Mouse (Mus musculus) 416B (cell line): ENCODE measurements around the gene Fam135a.
"Not testable (repeated sequence)": the region's sequence is repeated elsewhere in the genome, so short reads cannot be mapped to it uniquely, and the experiment has no call there.

ENCODE experiments used
- DNase-seq: peaks from one replicate; pipeline ENCODE4 v3.0.0; 2011; ENCODE audit warnings: low read depth

Gene Fam135a

DNA sequence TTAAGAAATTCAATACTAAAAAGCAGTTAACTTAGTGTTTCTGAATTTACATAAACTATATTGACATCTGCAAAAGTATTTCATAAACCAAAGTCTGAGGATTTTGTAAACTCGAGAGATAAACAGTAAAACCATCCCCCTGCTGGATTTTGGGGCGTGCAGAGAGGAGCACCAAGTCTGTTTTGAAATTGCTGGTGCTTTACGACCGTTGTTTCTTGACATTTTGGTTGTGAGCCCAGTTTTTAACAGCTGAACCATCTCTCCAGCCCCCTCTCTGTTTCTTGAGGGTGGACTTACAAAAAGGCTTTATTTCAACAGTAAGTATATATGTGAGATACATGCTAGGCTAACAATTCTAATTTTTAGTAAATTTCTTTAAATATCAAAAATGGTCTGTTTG, 33.4 kb downstream of the Fam135a start:
- DNase-seq, result no peak

- DNase-seq, result no peak
These were observed 44.4 kb downstream of the Fam135a start for GRCm38 (mm10) chr1:24055706-24056105.

DNA sequence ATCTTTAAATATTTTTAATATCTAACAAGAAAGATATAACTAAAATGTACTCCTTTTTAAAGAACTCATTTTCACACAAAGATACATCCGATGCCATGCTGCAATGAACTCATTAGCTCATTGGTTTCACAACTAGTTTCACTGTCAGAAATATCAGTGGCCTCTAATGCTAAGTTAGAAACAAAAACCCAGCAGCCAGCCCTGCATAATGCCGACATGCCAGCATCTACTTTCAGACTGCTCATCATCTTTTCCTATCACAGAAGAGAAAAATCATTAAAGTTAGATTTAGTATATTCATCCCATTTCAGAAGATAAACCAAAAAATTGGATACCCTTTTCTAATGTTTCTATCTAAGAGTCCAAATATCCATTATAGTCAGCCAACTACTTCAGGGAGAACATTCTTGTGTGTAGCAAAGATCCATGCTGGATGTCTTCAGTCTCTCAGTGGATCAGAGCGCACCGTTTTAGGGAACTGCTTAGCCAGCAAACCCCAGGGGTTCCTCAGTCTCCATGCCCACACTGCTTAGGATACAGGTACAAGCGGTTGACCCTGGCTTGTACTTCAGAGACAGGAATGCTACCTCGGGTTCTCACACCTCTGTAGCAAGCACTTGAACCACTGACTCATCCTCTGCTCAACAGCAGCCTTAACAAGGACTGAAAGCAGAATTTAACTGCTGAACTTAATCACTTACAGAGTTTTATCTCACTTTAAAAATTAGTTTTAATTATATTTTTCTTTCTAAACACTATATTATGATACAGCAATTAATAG, 53.2 kb downstream of the Fam135a start:
- no peak for DNase-seq

- DNase-seq, result no peak
These were observed 54.5 kb downstream of the Fam135a start for GRCm38 (mm10) chr1:24045627-24046026.

DNA sequence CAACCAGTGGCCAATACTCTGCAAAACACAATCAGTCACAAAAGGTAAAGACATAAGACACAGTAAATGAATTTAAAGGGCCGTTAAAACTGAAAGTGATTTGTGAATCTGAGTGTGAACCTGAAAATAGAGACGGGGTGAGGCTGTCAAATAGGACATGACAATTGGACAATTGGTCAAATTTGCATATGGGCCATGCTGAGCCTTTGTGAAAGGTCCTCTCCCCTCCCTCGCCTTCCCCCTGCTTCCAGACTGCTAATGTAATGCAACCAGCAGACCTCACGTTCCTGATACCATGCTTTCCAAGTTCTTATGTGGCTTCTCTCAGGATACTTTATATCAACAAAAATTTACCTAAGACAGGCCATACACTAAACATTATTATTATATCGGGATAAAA, 57.1 kb downstream of the Fam135a start:
- no peak for DNase-seq

GRCm38 (mm10) chr1:24033759-24034423, 66.2 kb downstream of the Fam135a start:
- peak; percentile 50 for DNase-seq

DNA sequence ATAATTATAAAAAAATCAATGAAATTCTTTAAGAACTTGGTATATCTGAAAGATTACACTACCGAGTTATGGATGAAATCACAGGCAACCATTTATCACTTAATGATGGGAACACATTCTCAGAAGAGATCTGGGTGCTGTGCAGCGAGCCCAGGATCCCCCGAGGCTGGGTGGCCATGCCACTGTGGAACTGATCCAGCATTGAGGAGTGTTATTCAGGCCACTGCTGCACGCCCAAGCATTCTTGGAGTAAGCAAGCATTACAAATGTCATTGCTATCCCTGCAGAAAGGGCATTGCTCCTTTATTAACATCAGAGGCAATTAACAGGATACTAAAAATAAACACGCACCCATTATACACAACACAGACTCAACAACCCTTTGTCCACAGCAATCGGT, 89.3 kb downstream of the Fam135a start:
- DNase-seq, result no peak

GRCm38 (mm10) chr1:24010016-24010415, 90.1 kb downstream of the Fam135a start:
- no peak for DNase-seq

- no peak for DNase-seq
These were observed 92.5 kb downstream of the Fam135a start for GRCm38 (mm10) chr1:24007621-24008020.

DNA sequence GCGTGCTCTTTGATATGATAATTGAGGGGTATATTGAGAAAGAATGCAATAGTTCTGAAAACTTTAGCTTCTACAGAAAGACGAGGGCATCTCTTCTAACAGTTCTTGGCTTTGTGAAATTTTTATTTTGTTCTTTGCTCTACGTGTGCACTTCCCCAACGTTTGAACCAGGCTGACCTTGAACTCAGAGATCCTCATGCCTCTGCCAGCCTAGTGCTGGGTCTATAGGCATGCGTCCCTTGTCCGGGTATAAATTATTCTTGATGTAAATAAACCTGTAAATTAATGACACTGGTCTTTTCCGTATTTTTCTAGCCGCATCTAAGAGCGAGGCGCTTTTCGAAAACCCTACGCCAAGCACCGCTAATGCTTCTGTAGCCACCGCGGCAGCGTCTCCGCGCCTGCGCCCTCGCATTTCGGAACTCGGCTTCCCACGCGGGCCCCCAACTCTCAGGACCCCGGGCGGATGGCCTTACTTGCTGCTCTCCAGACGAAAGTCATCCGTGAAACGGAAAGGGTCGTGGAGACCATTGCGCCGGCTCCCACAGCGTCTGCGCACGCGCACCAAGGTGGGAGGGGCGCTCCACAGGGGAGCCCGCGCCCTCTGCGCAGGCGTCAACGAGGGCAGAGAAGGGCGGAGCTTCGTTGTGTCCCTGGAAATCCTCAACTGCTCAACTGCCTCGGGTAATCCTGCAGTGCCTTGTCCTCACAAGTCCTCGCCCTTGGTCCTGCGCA, 94.9 kb downstream of the Fam135a start, which contains the start of gene Sdhaf4:
TSS of gene Sdhaf4 (minus strand) at position 587 of the 735 bp plus-strand sequence.
- peak; percentile 84 for DNase-seq

DNA sequence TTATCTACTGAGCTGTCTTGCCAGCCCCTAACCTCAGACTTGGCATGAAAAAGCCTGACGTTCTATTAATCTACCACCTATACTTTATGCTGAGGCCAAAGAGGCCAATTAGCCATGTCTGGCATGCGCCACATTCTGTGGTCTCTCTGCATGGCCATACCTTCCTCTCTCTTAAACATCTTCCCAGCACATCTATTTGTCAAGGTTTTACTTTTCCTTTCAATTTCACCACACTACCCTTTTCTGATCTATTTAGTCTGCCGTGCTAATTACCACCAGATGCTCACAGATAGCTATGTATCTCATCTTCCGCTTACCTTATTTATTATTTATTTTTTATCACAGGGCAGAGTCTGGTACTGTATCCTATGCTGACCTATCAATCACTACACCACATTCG, 100.8 kb downstream of the Fam135a start:
- DNase-seq, result no peak

GRCm38 (mm10) chr1:23998866-23999265, 101.3 kb downstream of the Fam135a start:
- DNase-seq, result no peak

- no peak for DNase-seq
These were observed 101.9 kb downstream of the Fam135a start for GRCm38 (mm10) chr1:23998120-23998810.

DNA sequence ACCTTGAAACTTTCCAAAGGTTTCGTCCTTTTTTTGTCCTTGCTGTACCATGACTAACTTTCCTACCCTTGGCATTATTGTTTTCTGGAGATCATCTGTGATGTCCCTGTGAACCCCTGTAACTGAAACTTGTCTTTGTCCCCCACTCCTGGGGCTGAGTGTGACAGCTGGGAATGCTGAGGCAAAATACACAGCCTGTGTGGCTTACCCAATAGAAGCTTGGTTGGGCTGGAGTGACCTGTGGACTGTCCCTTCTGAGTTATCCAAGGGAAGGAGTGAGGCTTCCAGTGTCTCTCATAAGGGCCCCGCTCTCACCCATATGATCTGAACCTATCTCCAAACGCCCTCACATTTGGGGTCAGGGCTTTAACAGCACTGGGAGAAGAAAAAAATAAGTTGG, 102.6 kb downstream of the Fam135a start:
- no peak for DNase-seq

DNA sequence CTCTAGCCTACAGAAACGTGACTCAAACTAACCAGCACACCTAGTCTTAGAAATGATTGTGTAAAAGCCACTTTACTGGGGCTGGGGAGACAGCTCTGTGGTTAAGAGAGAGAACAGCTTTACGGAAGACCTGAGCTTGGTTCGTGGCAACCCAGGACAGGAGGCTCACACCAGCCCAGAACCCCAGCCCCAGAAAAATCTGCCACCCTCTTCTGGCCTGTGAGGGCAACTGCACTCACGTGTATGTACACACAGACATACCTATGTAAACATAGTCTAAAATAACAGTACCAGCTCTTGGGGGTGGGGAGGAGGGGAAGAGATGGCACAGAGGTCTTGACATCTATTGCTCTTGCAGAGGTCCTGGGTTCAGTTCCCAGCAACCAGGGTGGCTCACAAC, 104.7 kb downstream of the Fam135a start:
- DNase-seq, result no peak

GRCm38 (mm10) chr1:23983118-23983517, 117.0 kb downstream of the Fam135a start:
- DNase-seq, result peak; percentile 29

GRCm38 (mm10) chr1:23978281-23978680, 121.9 kb downstream of the Fam135a start:
- no peak for DNase-seq

DNA sequence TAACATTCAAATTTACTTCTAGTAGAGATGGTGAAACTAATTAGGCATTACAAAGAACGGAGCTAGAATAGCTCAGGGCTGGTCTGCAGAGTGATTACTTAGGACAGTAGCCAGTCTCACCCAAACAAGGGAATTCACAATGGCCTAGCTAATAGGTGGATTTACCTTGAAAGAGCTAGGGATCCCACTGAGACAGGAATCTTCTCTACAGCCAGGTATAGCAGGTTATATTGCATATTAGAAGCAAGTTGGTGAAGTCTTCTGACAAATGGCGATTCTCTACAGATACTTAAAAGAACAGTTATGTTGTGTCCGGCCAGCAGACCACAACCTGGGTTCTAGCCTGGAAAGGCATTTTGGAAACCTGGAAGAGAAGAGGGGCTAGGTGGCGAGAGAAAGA, 129.0 kb downstream of the Fam135a start:
- not testable (repeated sequence) for DNase-seq

DNA sequence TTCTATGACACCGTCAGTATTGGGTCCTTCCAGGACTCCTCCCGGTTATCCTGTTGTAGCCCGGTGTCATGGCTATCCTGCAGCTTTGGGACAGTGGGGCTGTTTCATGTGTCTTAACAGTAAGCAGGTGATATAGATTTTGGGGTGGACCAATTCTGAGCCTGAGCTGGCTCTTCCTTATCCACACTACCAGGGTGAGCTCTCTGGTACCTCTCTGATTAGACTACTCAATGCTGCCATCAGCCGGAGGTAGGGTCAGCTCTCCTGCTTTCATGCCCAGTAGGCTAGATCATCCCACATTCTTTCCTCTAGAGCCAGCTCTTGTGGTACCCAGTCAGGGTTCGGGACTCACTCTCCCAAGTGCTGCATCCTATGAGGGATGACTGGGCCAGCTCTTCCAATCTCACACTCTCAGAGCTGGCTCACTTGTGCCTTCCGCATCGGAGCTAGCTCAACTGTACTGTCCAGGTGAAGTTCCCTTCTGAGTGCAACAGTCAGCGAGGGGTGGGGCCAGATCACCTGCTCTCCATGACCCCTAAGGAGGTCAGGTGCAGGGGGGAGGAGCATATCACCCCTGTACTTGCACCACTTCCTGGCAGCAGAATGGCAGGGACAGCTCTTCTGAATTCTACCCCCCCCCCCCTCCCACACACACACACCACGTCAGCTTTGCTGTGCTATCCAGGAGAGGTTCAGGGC, 132.0 kb downstream of the Fam135a start:
- no peak for DNase-seq

GRCm38 (mm10) chr1:23966226-23966625, 133.9 kb downstream of the Fam135a start:
- DNase-seq, result no peak
